Mouse (Mus musculus) limb, embryonic 11.5 days (tissue): ENCODE measurements around the gene Heatr5b. TPM values are rescaled to one million over a fixed set of nuclear protein-coding genes. Genes with fewer than 3 reads are reported as not detected.

Experiments
- ATAC-seq: fragments of 200-750 bp; cut with Nextera tagmentation; 2 replicates; pipeline ENCODE4 v1.8.0; 2017; ENCODE audit warnings: low read depth; ENCODE audit not compliant: insufficient number of reproducible peaks, low FRiP score, low TSS enrichment
- DNase-seq: peaks from one replicate; pipeline ENCODE4 v3.0.0-alpha.2; 2015; ENCODE audit warnings: low spot score
- H3K27ac ChIP-seq: fragments of 300-500 bp; sonication (generic); replicated peaks from 2 replicates; pipeline ENCODE4 v1.5.1; 2014; ENCODE audit warnings: low read depth, mild to moderate bottlenecking, low read length
- H3K27me3 ChIP-seq: fragments of 300-500 bp; sonication (generic); 2 replicates; pipeline ENCODE4 v1.6.1; 2014; ENCODE audit warnings: mild to moderate bottlenecking, low read length, mixed read lengths; ENCODE audit not compliant: control insufficient read depth, insufficient read depth
- H3K36me3 ChIP-seq: fragments of 300-500 bp; sonication (generic); 2 replicates; pipeline ENCODE4 v1.6.1; 2014; ENCODE audit warnings: mild to moderate bottlenecking, low read length, moderate library complexity, mixed read lengths; ENCODE audit not compliant: control insufficient read depth, insufficient read depth
- H3K4me1 ChIP-seq: fragments of 300-500 bp; sonication (generic); 2 replicates; pipeline ENCODE4 v1.6.1; 2014; ENCODE audit warnings: low read length, mixed read lengths; ENCODE audit not compliant: control insufficient read depth, insufficient read depth
- H3K4me2 ChIP-seq: fragments of 300-500 bp; sonication (generic); 2 replicates; pipeline ENCODE4 v1.6.1; 2014; ENCODE audit warnings: low read depth, mild to moderate bottlenecking, moderate library complexity; ENCODE audit not compliant: severe bottlenecking
- H3K4me3 ChIP-seq: fragments of 300-500 bp; sonication (generic); 2 replicates; pipeline ENCODE4 v1.5.1; 2014; ENCODE audit warnings: low read depth, low read length
- H3K9ac ChIP-seq: fragments of 300-500 bp; sonication (generic); 2 replicates; pipeline ENCODE4 v1.6.1; 2014; ENCODE audit warnings: mild to moderate bottlenecking, low read length
- H3K9me3 ChIP-seq: fragments of 300-500 bp; sonication (generic); 2 replicates; pipeline ENCODE4 v1.6.1; 2016; ENCODE audit warnings: low read length; ENCODE audit not compliant: control insufficient read depth
- WGBS: fragments of 180-500 bp; shearing (Covaris S2); extraction: QIAGEN DNeasy Blood & Tissue Kit; methylation state at CpG from one replicate; pipeline ENCODE4 v1.1.7; 2014; 5-methylcytosine and 5-hydroxymethylcytosine counted together
- polyA plus RNA-seq: library from polyadenylated mRNA; unstranded; fragments of >200 nt; fragmentation: Nextera tagmentation; extraction: Ambion mirVana; gene quantifications from 2 replicates; pipeline ENCODE4 v1.2.1, GENCODE M21; 2014

The Heatr5b gene
- polyA plus RNA-seq, 1 experiment from 2014 or later = 13.2 TPM

- 78% methylated on average over 17 of the region's 17 CpGs for WGBS
- Histone ChIP-seq H3K9me3 (no peaks in the 10 kb centered on the region), H3K4me2 (no peak overlapping the region), H3K27me3 (no peaks in the 10 kb centered on the region), H3K4me3 (no peak overlapping the region), H3K4me1 (no peaks in the 10 kb centered on the region), H3K36me3 (no peaks in the 10 kb centered on the region; the same call in 1 of the 2 replicates), H3K27ac (no peak overlapping the region), H3K9ac (no peak overlapping the region)
- ATAC-seq (no peak), DNase-seq (no peak)
Measured at GRCm38 (mm10) chr17:78752938-78753655, 82.1 kb downstream of the Heatr5b start.

GRCm38 (mm10) chr17:78752064-78752463 lies 83.1 kb downstream of the Heatr5b start:
- no peak for DNase-seq
- no peak overlapping the region for H3K27ac ChIP-seq
- ATAC-seq = no peak
- no peak overlapping the region for H3K4me2 ChIP-seq
- no peaks in the 10 kb centered on the region for H3K4me1 ChIP-seq
- no peaks in the 10 kb centered on the region for H3K9me3 ChIP-seq
- no peaks in the 10 kb centered on the region for H3K27me3 ChIP-seq
- H3K4me3 ChIP-seq = no peak overlapping the region
- H3K9ac ChIP-seq = no peak overlapping the region
- 66% methylated on average over 10 of the region's 10 CpGs for WGBS
- H3K36me3 ChIP-seq = no peaks in the 10 kb centered on the region; the same call in 1 of the 2 replicates

DNA sequence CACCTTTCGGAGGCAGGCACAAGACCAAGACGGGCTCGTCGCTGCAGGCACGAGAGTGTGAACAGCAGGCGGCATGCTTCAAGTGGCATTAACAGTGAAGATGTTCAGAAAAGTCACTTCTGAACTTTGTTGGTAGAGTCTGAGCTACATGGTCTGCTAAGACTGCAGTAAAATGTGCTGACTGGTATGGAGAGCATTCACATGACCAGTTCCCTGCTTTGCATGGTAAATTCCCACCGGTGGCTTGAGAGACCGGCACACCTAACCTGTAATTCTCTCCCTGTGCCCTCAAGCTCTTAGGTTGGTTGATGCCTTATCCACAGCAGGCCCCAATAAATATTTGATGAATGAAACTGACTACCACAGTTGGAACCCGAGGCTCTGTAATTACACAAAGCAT lies 86.7 kb downstream of the Heatr5b start:
- WGBS = 80% methylated on average over 9 of the region's 9 CpGs
- Histone ChIP-seq H3K36me3 (no peaks in the 10 kb centered on the region), H3K27ac (no peak overlapping the region), H3K9me3 (no peaks in the 10 kb centered on the region), H3K9ac (no peak overlapping the region), H3K27me3 (no peaks in the 10 kb centered on the region), H3K4me3 (no peak overlapping the region), H3K4me2 (no peak overlapping the region), H3K4me1 (no peaks in the 10 kb centered on the region)
- ATAC-seq = no peak
- DNase-seq = no peak

DNA sequence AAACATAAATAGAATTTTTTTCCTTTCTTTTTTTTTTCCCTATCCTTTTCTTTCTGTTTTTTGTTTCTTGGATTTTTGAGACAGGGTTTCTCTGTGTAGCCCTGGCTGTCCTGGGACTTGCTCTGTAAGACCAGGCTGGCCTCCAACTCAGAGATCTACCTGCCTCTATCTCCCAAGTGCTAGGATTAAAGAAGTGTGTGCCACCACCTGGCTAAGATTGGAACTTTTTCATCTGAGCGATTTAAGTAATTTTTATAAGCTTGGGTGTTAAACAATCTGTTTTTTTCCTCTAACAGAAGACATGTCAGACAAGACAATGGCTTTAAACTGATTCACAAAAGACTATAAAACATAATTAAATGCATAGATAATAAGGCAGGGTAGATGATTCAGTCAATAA lies 96.7 kb downstream of the Heatr5b start:
- Histone ChIP-seq H3K4me2 (no peak overlapping the region), H3K27ac (no peak overlapping the region), H3K27me3 (no peaks in the 10 kb centered on the region), H3K9ac (no peak overlapping the region), H3K4me1 (peaks cover 10% of the 10 kb centered on the region), H3K9me3 (no peaks in the 10 kb centered on the region), H3K36me3 (no peaks in the 10 kb centered on the region), H3K4me3 (no peak overlapping the region)
- ATAC-seq (no peak), DNase-seq (no peak)
- 37% methylated on average over 1 of the region's 1 CpGs for WGBS

DNA sequence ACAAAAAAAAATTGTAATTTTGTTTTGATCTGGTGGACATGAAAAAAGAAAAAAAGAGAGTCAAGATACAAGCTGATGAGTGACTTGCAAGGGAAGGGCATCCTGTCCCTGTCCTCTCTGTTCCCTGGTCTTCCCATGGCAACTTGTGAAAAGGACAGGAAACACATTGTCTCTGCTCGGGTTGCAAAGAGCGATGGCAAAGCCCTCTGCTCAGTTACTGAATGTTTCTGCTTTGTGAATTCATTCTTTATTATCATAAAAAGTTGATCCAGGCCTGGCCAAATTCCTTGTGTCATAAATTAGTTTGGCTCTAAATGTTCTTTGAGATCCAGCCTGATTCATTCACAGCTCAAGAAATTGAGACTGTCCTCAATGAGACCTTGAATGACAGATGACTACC lies 97.4 kb downstream of the Heatr5b start:
- Histone ChIP-seq H3K36me3 (no peaks in the 10 kb centered on the region), H3K9ac (no peak overlapping the region), H3K9me3 (no peaks in the 10 kb centered on the region), H3K4me2 (no peak overlapping the region), H3K4me3 (no peak overlapping the region), H3K27me3 (no peaks in the 10 kb centered on the region), H3K4me1 (peaks cover 10% of the 10 kb centered on the region), H3K27ac (no peak overlapping the region)
- 69% methylated on average over 2 of the region's 2 CpGs for WGBS
- ATAC-seq (no peak), DNase-seq (no peak)

DNA sequence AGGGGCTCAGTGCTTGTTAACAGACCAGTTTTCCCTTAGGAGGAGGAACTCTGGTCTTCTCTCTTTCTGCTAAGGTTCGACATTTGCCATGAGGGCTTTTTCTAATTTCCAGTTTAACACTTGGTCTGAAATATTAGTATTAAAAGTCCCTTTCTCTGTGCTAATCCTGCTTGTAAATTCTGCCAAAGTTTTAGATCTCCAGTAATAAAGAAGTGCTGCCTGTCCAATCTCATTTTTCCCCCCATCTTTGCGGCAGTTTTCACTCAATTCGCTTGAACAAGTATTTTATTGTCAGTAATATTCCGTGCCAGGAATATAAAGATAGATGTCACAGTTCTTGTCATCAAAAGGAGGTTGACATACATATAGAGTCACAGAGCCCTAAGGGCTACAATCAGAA lies 98.1 kb downstream of the Heatr5b start, which contains the start of gene Strn:
TSS of gene Strn (minus strand) at position 101 of the 400 bp plus-strand sequence.
- H3K27me3 ChIP-seq = no peaks in the 10 kb centered on the region
- H3K36me3 ChIP-seq = no peaks in the 10 kb centered on the region
- ATAC-seq (no peak), DNase-seq (no peak)
- WGBS = 40% methylated on average over 4 of the region's 4 CpGs
- H3K9ac ChIP-seq = peak within 1 kb of the TSS; percentile 79
- peak within 1 kb of the TSS; percentile 61 for H3K4me2 ChIP-seq
- H3K4me1 ChIP-seq = peaks cover 10% of the 10 kb centered on the region
- no peaks in the 10 kb centered on the region for H3K9me3 ChIP-seq
- peak within 1 kb of the TSS; percentile 73 for H3K27ac ChIP-seq
- peak within 1 kb of the TSS; percentile 66 for H3K4me3 ChIP-seq

DNA sequence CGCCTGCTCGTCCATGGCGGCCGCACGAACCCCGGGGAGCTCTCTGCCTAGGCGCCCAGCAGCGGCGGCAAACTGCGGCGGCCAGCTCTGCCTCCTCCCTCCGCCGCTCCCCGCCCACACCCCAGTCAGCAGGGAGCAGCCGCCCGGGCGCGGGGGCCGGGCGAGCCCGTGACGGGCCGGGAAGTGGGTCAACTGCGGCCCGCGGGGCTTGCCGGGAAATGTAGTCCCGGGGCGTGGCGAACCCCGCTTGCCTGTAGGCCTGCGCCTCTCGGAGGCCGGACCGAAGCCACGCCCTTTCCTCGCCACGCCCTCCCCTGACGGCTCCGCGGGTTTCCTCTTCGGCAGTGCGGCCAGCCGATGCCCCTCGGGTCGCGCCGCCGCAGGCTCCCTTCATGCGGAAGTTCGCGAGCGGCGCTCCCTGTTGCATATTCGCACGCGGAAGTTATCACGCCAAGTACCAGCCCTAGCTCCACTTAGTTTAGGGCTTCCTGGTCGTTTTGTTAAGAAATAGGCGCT lies 98.6 kb downstream of the Heatr5b start:
- no peaks in the 10 kb centered on the region for H3K27me3 ChIP-seq
- peak overlapping the region; percentile 66 for H3K4me3 ChIP-seq
- peak overlapping the region; percentile 79 for H3K9ac ChIP-seq
- H3K4me1 ChIP-seq = peaks cover 10% of the 10 kb centered on the region
- DNase-seq (peak; percentile 99), ATAC-seq (peak; percentile 99)
- H3K27ac ChIP-seq = peak overlapping the region; percentile 73
- H3K36me3 ChIP-seq = no peaks in the 10 kb centered on the region
- under 1% methylated on average over 41 of the region's 60 CpGs for WGBS
- peak overlapping the region; percentile 61 for H3K4me2 ChIP-seq
- no peaks in the 10 kb centered on the region for H3K9me3 ChIP-seq

GRCm38 (mm10) chr17:78735731-78736472 lies 99.3 kb downstream of the Heatr5b start:
- peak; percentile 85 for ATAC-seq
- WGBS = under 1% methylated on average over 29 of the region's 39 CpGs
- Histone ChIP-seq H3K27ac (peak overlapping the region; percentile 73), H3K36me3 (no peaks in the 10 kb centered on the region), H3K27me3 (no peaks in the 10 kb centered on the region), H3K4me1 (peaks cover 10% of the 10 kb centered on the region), H3K4me2 (peak overlapping the region; percentile 52), H3K4me3 (peak overlapping the region; percentile 66), H3K9me3 (no peaks in the 10 kb centered on the region), H3K9ac (peak overlapping the region; percentile 79)
- no peak for DNase-seq
